Mouse (Mus musculus): ENCODE results near the gene Slc7a15.

DNA sequence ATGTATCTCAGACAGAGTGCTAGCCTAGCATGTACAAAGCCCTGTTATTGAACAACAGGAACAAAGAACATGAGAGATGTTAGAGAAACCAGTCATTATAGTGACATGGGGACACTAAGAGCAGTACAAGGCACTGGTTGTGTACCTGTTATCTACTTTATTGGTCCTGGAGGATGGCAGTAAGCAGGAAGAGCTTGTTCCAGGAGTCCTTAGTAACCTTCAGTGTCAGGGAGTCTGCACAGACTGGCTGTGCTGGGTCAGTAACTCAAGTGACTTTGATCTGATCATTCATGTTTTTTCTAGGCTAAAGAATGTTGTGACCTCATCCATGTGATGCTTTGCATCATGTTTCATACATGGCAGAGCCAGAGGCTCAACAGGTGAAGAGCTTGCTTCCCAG lies 42.7 kb downstream of the Slc7a15 start:
- TF ChIP-seq CTCF (conservative IDR thresholded peaks at IDR 0.05; ENCODE audit: low read length) (no peak), POU5F1 (IDR thresholded peaks at IDR 0.05; ENCODE audit: borderline replicate concordance, low read length) (no peak), NANOG (IDR thresholded peaks at IDR 0.05; ENCODE audit: borderline replicate concordance, low read length) (no peak)

Data from E14TG2a.4 (cell line).